Comparison of ENCODE assay signal across 22 mouse cellular contexts in the genomic region with DNA sequence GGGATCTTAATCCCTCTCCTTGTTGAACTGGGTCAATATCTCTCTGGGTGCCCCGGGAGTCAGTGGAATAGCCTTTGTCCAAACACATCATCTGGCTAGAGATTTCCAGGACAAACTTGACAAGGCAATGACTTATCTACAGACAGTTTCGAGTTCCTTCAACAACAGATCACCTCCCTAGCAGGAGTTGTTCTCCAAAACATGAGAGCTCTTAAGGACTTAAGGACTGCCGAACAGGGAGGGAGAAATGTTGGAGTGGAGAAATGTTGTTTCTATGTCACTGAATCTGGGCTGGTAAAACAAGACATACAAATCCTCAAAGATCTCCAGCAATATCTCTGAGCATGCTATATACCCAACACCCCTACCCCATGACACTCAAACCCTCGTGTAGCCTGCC. TPM values are rescaled to one million over a fixed set of nuclear protein-coding genes. Genes with fewer than 3 reads are reported as not detected.
DNase-seq lines count a peak whose midpoint lies in the region; ATAC-seq and TF ChIP-seq lines count a peak whose summit lies in the region.
"Had no signal": no experiment of that assay in that cellular context is flagged by ENCODE, and none has a peak within 500 bp of the region (broad histone marks: within the 10 kb centered on the region; RNA-seq: fewer than 3 reads in every experiment).

No protein-coding gene starts in this region.

- ATAC-seq in lung, postnatal 0 days, result peak; percentile 70
- ATAC-seq: activated CD4-positive, CD25-positive, alpha-beta regulatory T cell, adult 4 months; CD4-positive, CD25-positive, alpha-beta regulatory T cell, adult 4 months; Patski had no signal

- intact Hi-C loops in heart, postnatal 25 days (cut with DNase I), result no loop called here

- H3K9ac ChIP-seq in lung, postnatal 0 days (replicated peaks; ENCODE audit: low read depth), result no peak overlapping the region

- TF ChIP-seq EP300 in lung, postnatal 0 days (IDR thresholded peaks at IDR 0.05), result peak; percentile 70

- no peaks in the 10 kb centered on the region for H3K9me3 ChIP-seq in lung, postnatal 0 days (ENCODE audit: low read length)
- H3K9me3 ChIP-seq: G1E had no signal

- H3K27ac ChIP-seq in lung, postnatal 0 days (ENCODE audit: low read length), result no peak overlapping the region

- no peak for TF ChIP-seq POLR2A in lung, adult 2 months (IDR thresholded peaks at IDR 0.05; ENCODE audit: borderline replicate concordance, extremely low read depth, low read depth, low read length)

- DNase-seq in heart, adult 11 months, result peak; percentile 3
- no peak for DNase-seq in heart, postnatal 25 days (ENCODE audit: low spot score)
- peak; percentile 64 for DNase-seq in lung, postnatal 0 days (ENCODE audit: low spot score)
- no peak for DNase-seq in lung, postnatal 10 days
- DNase-seq in lung, postnatal 25 days (ENCODE audit: low spot score), result peak; percentile 34
- no peak for DNase-seq in lung, postnatal 14 days
- DNase-seq in lung, postnatal 36 days, result peak; percentile 35
- no peak for DNase-seq in lung, adult 2 months
- DNase-seq: adrenal gland, adult 2 months; adrenal gland, adult 8-10 months; adrenal gland, postnatal 10 days; adrenal gland, postnatal 14 days; adrenal gland, postnatal 25 days; adrenal gland, postnatal 36 days; B cell, adult 2 months; cerebellum, adult 11 months; cerebellum, adult 11-12 months had no signal

- H3K4me1 ChIP-seq in lung, postnatal 0 days (ENCODE audit: insufficient read depth, low read depth, low read length), result no peaks in the 10 kb centered on the region
- H3K4me1 ChIP-seq in lung, adult 2 months (ENCODE audit: control insufficient read depth, insufficient read depth, low read length), result no peaks in the 10 kb centered on the region

- TF ChIP-seq CTCF in lung, postnatal 0 days (IDR thresholded peaks at IDR 0.05), result no peak
- no peak for TF ChIP-seq CTCF in lung, adult 2 months (IDR thresholded peaks at IDR 0.05; ENCODE audit: insufficient read depth, low read length)

- no peaks in the 10 kb centered on the region for H3K27me3 ChIP-seq in lung, postnatal 0 days (replicated peaks; ENCODE audit: insufficient read depth, low read length)
- H3K27me3 ChIP-seq: CH12.LX, Patski had no signal

- H3K36me3 ChIP-seq in lung, postnatal 0 days (ENCODE audit: insufficient read depth, low read length), result no peaks in the 10 kb centered on the region
- H3K36me3 ChIP-seq: G1E had no signal

- 45% methylated on average over 4 of the region's 4 CpGs for WGBS in lung, postnatal 0 days
- 48% methylated on average over 4 of the region's 4 CpGs for WGBS in lung, adult 2 months

- H3K4me2 ChIP-seq in lung, postnatal 0 days (replicated peaks; ENCODE audit: low read depth, low read length), result no peak overlapping the region

- H3K4me3 ChIP-seq in lung, postnatal 0 days (ENCODE audit: low read depth, low read length), result no peak overlapping the region
- H3K4me3 ChIP-seq in lung, adult 2 months (replicated peaks; ENCODE audit: extremely low read depth, low read depth, low read length), result no peak overlapping the region

RNA-seq across cellular contexts. Expression of a gene that starts 59.7 kb away (rescaled TPM):
- total RNA-seq in heart, postnatal 25 days (2021), result 10 to 100 TPM; 71.3 to 75.1 TPM
- polyA plus RNA-seq in lung, postnatal 0 days (2015; fragmentation: Nextera tagmentation; extraction: Ambion mirVana), result 11.4 and 13.1 TPM in 2 replicates
- 9.6 and 11.0 TPM in 2 replicates for polyA plus RNA-seq in lung, adult 2 months (2012; rRNA removed)

Comparison
In these comparisons a context has a peak if more than half of its experiments do, and no peak if none do; other contexts are left out.
1. DNase-seq: peak in heart, adult 11 months (single experiment), lung, postnatal 0 days (single experiment), lung, postnatal 25 days (single experiment) and lung, postnatal 36 days (single experiment); none in heart, postnatal 25 days (single experiment), lung, postnatal 10 days (single experiment), lung, postnatal 14 days (single experiment) and lung, adult 2 months (single experiment).